Mouse (Mus musculus) liver, embryonic 13.5 days (tissue): Measurements from ENCODE around the gene Purb. TPM values are rescaled to one million over a fixed set of nuclear protein-coding genes. Genes with fewer than 3 reads are reported as not detected.
"Not testable (repeated sequence)": the region's sequence is repeated elsewhere in the genome, so short reads cannot be mapped to it uniquely, and the experiment has no call there.

ENCODE experiments used
- ATAC-seq: fragments of 200-750 bp; cut with Nextera tagmentation; 2 replicates; pipeline ENCODE4 v1.8.0; 2017; ENCODE audit warnings: low read depth, mild to moderate bottlenecking, moderate number of reproducible peaks, moderate library complexity
- DNase-seq: peaks from one replicate; pipeline ENCODE4 v3.0.0; 2022
- H3K27ac ChIP-seq: fragments of 300-500 bp; sonication (generic); 2 replicates; pipeline ENCODE4 v1.5.1; 2015; ENCODE audit warnings: moderate library complexity, mild to moderate bottlenecking, inconsistent platforms
- H3K27me3 ChIP-seq: fragments of 300-500 bp; sonication (generic); 2 replicates; pipeline ENCODE4 v1.6.1; 2015; ENCODE audit warnings: mild to moderate bottlenecking, inconsistent platforms
- H3K36me3 ChIP-seq: fragments of 300-500 bp; sonication (generic); 2 replicates; pipeline ENCODE4 v1.6.1; 2015; ENCODE audit warnings: mild to moderate bottlenecking, inconsistent platforms
- H3K4me1 ChIP-seq: fragments of 300-500 bp; sonication (generic); replicated peaks from 2 replicates; pipeline ENCODE4 v1.6.1; 2015; ENCODE audit warnings: inconsistent platforms
- H3K4me2 ChIP-seq: fragments of 300-500 bp; sonication (generic); 2 replicates; pipeline ENCODE4 v1.6.1; 2015; ENCODE audit warnings: inconsistent platforms, mild to moderate bottlenecking, moderate library complexity
- H3K4me3 ChIP-seq: fragments of 300-500 bp; sonication (generic); replicated peaks from 2 replicates; pipeline ENCODE4 v1.5.1; 2015; ENCODE audit warnings: mild to moderate bottlenecking, inconsistent platforms
- H3K9ac ChIP-seq: fragments of 300-500 bp; sonication (generic); 2 replicates; pipeline ENCODE4 v1.6.1; 2015; ENCODE audit warnings: mild to moderate bottlenecking, inconsistent platforms
- H3K9me3 ChIP-seq: fragments of 300-500 bp; sonication (generic); replicated peaks from 2 replicates; pipeline ENCODE4 v1.6.1; 2016; ENCODE audit warnings: inconsistent platforms
- WGBS: fragments of 180-500 bp; shearing (Covaris S2); methylation state at CpG from one replicate; pipeline ENCODE4 v1.1.7; 2015; ENCODE audit not compliant: insufficient replicate concordance; 5-methylcytosine and 5-hydroxymethylcytosine counted together
- polyA plus RNA-seq: library from polyadenylated mRNA; unstranded; fragments of >200 nt; fragmentation: Nextera tagmentation; extraction: Ambion mirVana; gene quantifications from 2 replicates; pipeline ENCODE4 v1.2.1, GENCODE M21; 2015

Purb gene
- polyA plus RNA-seq, 1 experiment from 2014 or later = 11.1 TPM

DNA sequence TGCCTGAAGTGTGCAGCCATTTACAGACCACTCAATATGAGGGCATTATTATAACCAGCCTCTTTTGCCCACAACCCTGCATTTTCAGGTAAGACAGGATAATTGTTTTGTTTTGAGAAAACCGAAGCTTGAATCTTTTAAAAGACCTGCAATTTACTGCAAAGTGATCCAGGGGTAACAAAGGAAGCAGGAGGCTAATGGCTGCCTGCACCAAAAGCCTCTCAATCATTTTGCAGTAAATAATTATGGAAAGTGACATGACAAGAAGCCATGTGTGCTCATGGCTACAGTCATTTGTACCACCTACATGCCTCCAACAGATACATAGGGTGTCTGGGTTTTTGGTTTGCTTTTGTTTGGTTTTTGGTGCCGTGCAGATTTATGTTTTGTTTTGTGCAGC lies 4.7 kb downstream of the Purb start:
- no peaks in the 10 kb centered on the region for H3K27me3 ChIP-seq
- H3K9ac ChIP-seq = peak overlapping the region; percentile 42; the same call in 1 of the 2 replicates
- peaks cover 32% of the 10 kb centered on the region for H3K36me3 ChIP-seq
- peak overlapping the region; percentile 49 for H3K4me3 ChIP-seq
- 74% methylated on average over 2 of the region's 2 CpGs for WGBS
- DNase-seq (no peak), ATAC-seq (no peak)
- no peak overlapping the region for H3K27ac ChIP-seq
- no peaks in the 10 kb centered on the region for H3K9me3 ChIP-seq
- H3K4me2 ChIP-seq = peak overlapping the region; percentile 70
- H3K4me1 ChIP-seq = peaks cover 63% of the 10 kb centered on the region

DNA sequence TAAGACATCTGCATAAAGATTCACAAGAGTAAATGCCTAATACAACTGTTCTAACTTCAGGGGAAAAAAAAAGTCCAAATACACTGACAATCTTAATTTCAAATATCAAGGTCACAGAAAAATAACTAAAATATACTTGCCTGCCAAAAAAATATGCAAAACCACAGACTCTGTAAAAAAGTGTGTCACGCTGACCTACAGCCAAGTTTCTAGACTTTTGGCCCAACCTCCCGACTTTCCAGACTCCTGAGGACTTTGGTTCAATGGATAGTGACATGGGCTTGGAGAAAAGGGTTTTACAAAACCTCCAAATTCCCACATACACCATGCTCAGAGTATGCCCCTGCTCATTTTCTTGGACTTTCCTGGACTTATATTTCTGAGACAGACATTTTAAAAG lies 7.2 kb downstream of the Purb start:
- 82% methylated on average over 2 of the region's 2 CpGs for WGBS
- no peak for DNase-seq
- Histone ChIP-seq H3K4me1 (peaks cover 56% of the 10 kb centered on the region), H3K9ac (no peak overlapping the region), H3K36me3 (peaks cover 35% of the 10 kb centered on the region), H3K9me3 (no peaks in the 10 kb centered on the region), H3K4me2 (no peak overlapping the region), H3K27me3 (no peaks in the 10 kb centered on the region), H3K27ac (no peak overlapping the region), H3K4me3 (no peak overlapping the region)
- no peak for ATAC-seq

DNA sequence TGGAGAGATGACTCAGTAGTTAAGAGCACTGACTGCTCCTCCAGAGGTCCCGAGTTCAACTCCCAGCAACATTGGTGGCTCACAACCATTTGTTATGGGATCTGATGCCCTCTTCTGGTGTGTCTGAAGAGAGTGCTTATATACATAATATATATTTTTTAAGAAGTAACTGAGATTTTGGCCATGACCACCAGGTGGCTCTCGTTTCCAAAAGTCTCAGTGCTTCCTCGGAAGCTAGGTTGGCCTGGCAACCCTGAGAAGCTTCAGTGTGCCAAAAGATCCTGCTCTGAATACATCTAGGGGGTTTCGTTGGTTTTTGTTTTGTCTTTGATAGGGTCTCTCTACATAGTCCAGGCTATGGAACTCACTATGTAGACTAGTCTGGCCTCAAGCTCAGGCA lies 10.6 kb downstream of the Purb start:
- WGBS = 21% methylated on average over 4 of the region's 4 CpGs
- Histone ChIP-seq H3K9me3 (no peaks in the 10 kb centered on the region), H3K27ac (no peak overlapping the region), H3K4me2 (no peak overlapping the region), H3K36me3 (peaks cover 27% of the 10 kb centered on the region), H3K27me3 (no peaks in the 10 kb centered on the region), H3K4me1 (peaks cover 26% of the 10 kb centered on the region), H3K4me3 (no peak overlapping the region), H3K9ac (no peak overlapping the region)
- DNase-seq (peak; percentile 39), ATAC-seq (no peak)

DNA sequence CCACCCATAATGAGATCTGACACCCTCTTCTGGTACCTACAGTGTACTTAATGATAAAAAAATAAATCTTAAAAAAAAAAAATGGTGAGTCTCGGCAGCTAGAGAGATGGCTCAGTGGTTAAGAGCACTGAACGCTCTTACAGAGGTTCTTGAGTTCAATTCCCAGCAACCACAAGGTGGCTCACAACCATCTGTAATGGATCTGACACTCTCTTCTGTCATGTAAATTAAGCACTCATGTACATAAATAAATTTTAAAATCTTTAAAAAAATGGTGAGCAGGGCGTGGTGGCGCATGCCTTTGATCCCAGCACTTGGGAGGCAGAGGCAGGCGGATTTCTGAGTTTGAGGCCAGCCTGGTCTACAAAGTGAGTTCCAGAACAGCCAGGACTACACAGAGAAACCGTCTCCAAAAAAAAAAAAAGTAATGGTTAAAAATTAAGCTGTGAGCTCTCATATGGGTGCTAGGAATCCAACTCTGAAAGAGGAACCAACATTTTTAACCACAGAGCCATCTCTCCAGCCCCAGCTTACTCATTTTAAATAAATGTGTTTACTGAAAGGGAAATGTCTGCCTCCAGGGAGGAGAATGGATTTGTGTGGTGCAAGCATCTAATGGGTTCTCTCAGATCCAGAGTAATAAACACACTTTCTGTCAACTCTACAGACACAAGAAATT lies 12.4 kb downstream of the Purb start:
- H3K36me3 ChIP-seq = peaks cover 25% of the 10 kb centered on the region
- H3K4me2 ChIP-seq = no peak overlapping the region
- H3K27ac ChIP-seq = no peak overlapping the region
- WGBS = 74% methylated on average over 6 of the region's 6 CpGs
- no peak for ATAC-seq
- peaks cover 15% of the 10 kb centered on the region; the same call in 1 of the 2 replicates for H3K4me1 ChIP-seq
- H3K4me3 ChIP-seq = no peak overlapping the region
- DNase-seq = no peak
- H3K9ac ChIP-seq = no peak overlapping the region
- no peaks in the 10 kb centered on the region for H3K9me3 ChIP-seq
- no peaks in the 10 kb centered on the region for H3K27me3 ChIP-seq

- no peak for ATAC-seq
- Histone ChIP-seq H3K4me2 (no peak overlapping the region), H3K27me3 (no peaks in the 10 kb centered on the region), H3K9me3 (no peaks in the 10 kb centered on the region), H3K27ac (no peak overlapping the region), H3K4me3 (no peak overlapping the region), H3K4me1 (no peaks in the 10 kb centered on the region), H3K36me3 (no peaks in the 10 kb centered on the region), H3K9ac (no peak overlapping the region)
- no peak for DNase-seq
- WGBS = 49% methylated on average over 6 of the region's 6 CpGs
Measured at GRCm38 (mm10) chr11:6456083-6456482, 19.6 kb downstream of the Purb start.

- not testable (repeated sequence) for H3K27ac ChIP-seq, ATAC-seq, DNase-seq, H3K27me3 ChIP-seq, H3K9me3 ChIP-seq, H3K9ac ChIP-seq, H3K36me3 ChIP-seq, H3K4me2 ChIP-seq, H3K4me3 ChIP-seq
- WGBS = 77% methylated on average over 5 of the region's 5 CpGs
- peaks cover 11% of the 10 kb centered on the region for H3K4me1 ChIP-seq
Measured at GRCm38 (mm10) chr11:6448155-6448554, 27.6 kb downstream of the Purb start.

- Histone ChIP-seq H3K27ac (no peak overlapping the region), H3K4me3 (no peak overlapping the region), H3K9ac (no peak overlapping the region), H3K4me1 (peaks cover 17% of the 10 kb centered on the region), H3K36me3 (no peaks in the 10 kb centered on the region), H3K27me3 (no peaks in the 10 kb centered on the region), H3K9me3 (no peaks in the 10 kb centered on the region), H3K4me2 (no peak overlapping the region)
- WGBS = 78% methylated on average over 4 of the region's 4 CpGs
- no peak for ATAC-seq
- DNase-seq = no peak
Measured at GRCm38 (mm10) chr11:6447493-6447892, 28.2 kb downstream of the Purb start.

GRCm38 (mm10) chr11:6445951-6446350 lies 29.8 kb downstream of the Purb start:
- Histone ChIP-seq H3K4me2 (no peak overlapping the region), H3K4me1 (peaks cover 22% of the 10 kb centered on the region), H3K9ac (no peak overlapping the region), H3K4me3 (no peak overlapping the region), H3K27ac (no peak overlapping the region), H3K36me3 (peaks cover 7% of the 10 kb centered on the region), H3K9me3 (no peaks in the 10 kb centered on the region), H3K27me3 (no peaks in the 10 kb centered on the region)
- DNase-seq (no peak), ATAC-seq (no peak)
- WGBS = 83% methylated on average over 7 of the region's 7 CpGs

- H3K36me3 ChIP-seq = peaks cover 11% of the 10 kb centered on the region
- H3K9me3 ChIP-seq = no peaks in the 10 kb centered on the region
- 64% methylated on average over 4 of the region's 4 CpGs for WGBS
- H3K9ac ChIP-seq = peak overlapping the region; percentile 67; the same call in 1 of the 2 replicates
- H3K27ac ChIP-seq = peak overlapping the region; percentile 83; the same call in 1 of the 2 replicates
- ATAC-seq (no peak), DNase-seq (no peak)
- H3K4me2 ChIP-seq = peak overlapping the region; percentile 67
- H3K4me1 ChIP-seq = peaks cover 22% of the 10 kb centered on the region
- H3K27me3 ChIP-seq = no peaks in the 10 kb centered on the region
- H3K4me3 ChIP-seq = peak overlapping the region; percentile 43; the same call in 1 of the 2 replicates
Measured at GRCm38 (mm10) chr11:6445441-6445840, 30.3 kb downstream of the Purb start.

- under 1% methylated on average over 78 of the region's 80 CpGs for WGBS
- no peaks in the 10 kb centered on the region for H3K9me3 ChIP-seq
- H3K27me3 ChIP-seq = no peaks in the 10 kb centered on the region
- H3K36me3 ChIP-seq = peaks cover 17% of the 10 kb centered on the region
- peaks cover 27% of the 10 kb centered on the region for H3K4me1 ChIP-seq
- DNase-seq (peak; percentile 99), ATAC-seq (peak; percentile 96)
- peak within 1 kb of the TSS; percentile 81 for H3K4me3 ChIP-seq
- peak within 1 kb of the TSS; percentile 91 for H3K9ac ChIP-seq
- peak within 1 kb of the TSS; percentile 78 for H3K4me2 ChIP-seq
- peak within 1 kb of the TSS; percentile 93 for H3K27ac ChIP-seq
Measured at GRCm38 (mm10) chr11:6444077-6444853, 31.5 kb downstream of the Purb start, which contains the start of gene H2afv. TSS of gene H2afv (minus strand) at chr11:6444443.

GRCm38 (mm10) chr11:6443727-6444076 lies 32.0 kb downstream of the Purb start:
- no peak for DNase-seq
- H3K9me3 ChIP-seq = no peaks in the 10 kb centered on the region
- H3K27ac ChIP-seq = peak overlapping the region; percentile 93
- H3K4me1 ChIP-seq = peaks cover 27% of the 10 kb centered on the region
- peak overlapping the region; percentile 91 for H3K9ac ChIP-seq
- H3K4me3 ChIP-seq = peak overlapping the region; percentile 81
- H3K36me3 ChIP-seq = peaks cover 22% of the 10 kb centered on the region
- H3K4me2 ChIP-seq = peak overlapping the region; percentile 78
- WGBS = under 1% methylated on average over 10 of the region's 10 CpGs
- no peak for ATAC-seq
- no peaks in the 10 kb centered on the region for H3K27me3 ChIP-seq
